Mouse (Mus musculus) midbrain, embryonic 11.5 days (tissue): Measurements from ENCODE around the gene Gpd1. TPM values are rescaled to one million over a fixed set of nuclear protein-coding genes. Genes with fewer than 3 reads are reported as not detected.

ENCODE experiments used
- ATAC-seq: fragments of 200-750 bp; cut with Nextera tagmentation; 2 replicates; pipeline ENCODE4 v1.8.0; 2017; ENCODE audit warnings: moderate TSS enrichment, moderate library complexity; ENCODE audit not compliant: low FRiP score
- DNase-seq: peaks from one replicate; pipeline ENCODE4 v3.0.0; 2015; ENCODE audit warnings: low spot score; ENCODE audit errors: missing footprints
- H3K27ac ChIP-seq: fragments of 300-500 bp; sonication (generic); 2 replicates; pipeline ENCODE4 v1.5.1; 2014; ENCODE audit warnings: low read depth, low read length
- H3K27me3 ChIP-seq: fragments of 300-500 bp; sonication (generic); 2 replicates; pipeline ENCODE4 v1.6.1; 2014; ENCODE audit warnings: mild to moderate bottlenecking, low read length, moderate library complexity, mixed read lengths; ENCODE audit not compliant: control insufficient read depth, insufficient read depth
- H3K36me3 ChIP-seq: fragments of 300-500 bp; sonication (generic); 2 replicates; pipeline ENCODE4 v1.6.1; 2014; ENCODE audit warnings: mild to moderate bottlenecking, low read length, moderate library complexity, mixed read lengths; ENCODE audit not compliant: control insufficient read depth, insufficient read depth
- H3K4me1 ChIP-seq: fragments of 300-500 bp; sonication (generic); 2 replicates; pipeline ENCODE4 v1.6.1; 2014; ENCODE audit warnings: low read length; ENCODE audit not compliant: control insufficient read depth, insufficient read depth
- H3K4me2 ChIP-seq: fragments of 300-500 bp; sonication (generic); 2 replicates; pipeline ENCODE4 v1.6.1; 2014; ENCODE audit warnings: mild to moderate bottlenecking, moderate library complexity
- H3K4me3 ChIP-seq: fragments of 300-500 bp; sonication (generic); 2 replicates; pipeline ENCODE4 v1.5.1; 2014; ENCODE audit warnings: low read depth, low read length
- H3K9ac ChIP-seq: fragments of 300-500 bp; sonication (generic); 2 replicates; pipeline ENCODE4 v1.6.1; 2014; ENCODE audit warnings: low read length
- H3K9me3 ChIP-seq: fragments of 300-500 bp; sonication (generic); 2 replicates; pipeline ENCODE4 v1.6.1; 2016; ENCODE audit warnings: low read length; ENCODE audit not compliant: control insufficient read depth
- WGBS: fragments of 180-500 bp; shearing (Covaris S2); extraction: QIAGEN DNeasy Blood & Tissue Kit; methylation state at CpG from one replicate; pipeline ENCODE4 v1.1.7; 2014; 5-methylcytosine and 5-hydroxymethylcytosine counted together
- polyA plus RNA-seq: library from polyadenylated mRNA; unstranded; fragments of >200 nt; fragmentation: Nextera tagmentation; extraction: Ambion mirVana; gene quantifications from 2 replicates; pipeline ENCODE4 v1.2.1, GENCODE M21; 2014

The Gpd1 gene
- polyA plus RNA-seq, 1 experiment from 2014 or later: 0.18 TPM

DNA sequence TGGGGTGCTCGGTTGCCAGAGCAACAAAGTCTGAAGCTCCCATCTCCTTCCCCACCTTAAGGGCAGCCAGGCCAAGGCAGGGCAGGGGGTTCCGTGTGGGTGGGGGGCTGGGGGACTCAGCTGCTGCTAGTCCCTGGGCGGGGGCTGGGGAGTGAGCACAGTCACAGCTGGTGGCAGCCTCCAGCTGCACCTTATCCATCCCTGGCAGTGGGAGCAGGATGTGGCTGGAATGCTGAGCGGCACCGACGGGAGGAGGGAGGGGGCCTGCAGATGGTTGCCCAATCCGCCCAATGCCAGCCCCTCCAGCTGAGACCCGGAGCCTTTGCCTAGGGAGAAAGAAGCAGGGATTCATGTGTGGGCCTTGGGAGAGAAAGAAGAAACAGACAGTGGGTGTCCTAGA lies 40.2 kb upstream of the Gpd1 start:
- H3K27me3 ChIP-seq: peaks cover 1% of the 10 kb centered on the region; the same call in 1 of the 2 replicates
- peak; percentile 54 for ATAC-seq
- H3K36me3 ChIP-seq: no peaks in the 10 kb centered on the region
- H3K9ac ChIP-seq: no peak overlapping the region
- 35% methylated on average over 8 of the region's 8 CpGs for WGBS
- peak overlapping the region; percentile 57 for H3K27ac ChIP-seq
- no peak overlapping the region for H3K4me2 ChIP-seq
- H3K9me3 ChIP-seq: no peaks in the 10 kb centered on the region
- peaks cover 14% of the 10 kb centered on the region for H3K4me1 ChIP-seq
- no peak overlapping the region for H3K4me3 ChIP-seq
- DNase-seq: no peak

DNA sequence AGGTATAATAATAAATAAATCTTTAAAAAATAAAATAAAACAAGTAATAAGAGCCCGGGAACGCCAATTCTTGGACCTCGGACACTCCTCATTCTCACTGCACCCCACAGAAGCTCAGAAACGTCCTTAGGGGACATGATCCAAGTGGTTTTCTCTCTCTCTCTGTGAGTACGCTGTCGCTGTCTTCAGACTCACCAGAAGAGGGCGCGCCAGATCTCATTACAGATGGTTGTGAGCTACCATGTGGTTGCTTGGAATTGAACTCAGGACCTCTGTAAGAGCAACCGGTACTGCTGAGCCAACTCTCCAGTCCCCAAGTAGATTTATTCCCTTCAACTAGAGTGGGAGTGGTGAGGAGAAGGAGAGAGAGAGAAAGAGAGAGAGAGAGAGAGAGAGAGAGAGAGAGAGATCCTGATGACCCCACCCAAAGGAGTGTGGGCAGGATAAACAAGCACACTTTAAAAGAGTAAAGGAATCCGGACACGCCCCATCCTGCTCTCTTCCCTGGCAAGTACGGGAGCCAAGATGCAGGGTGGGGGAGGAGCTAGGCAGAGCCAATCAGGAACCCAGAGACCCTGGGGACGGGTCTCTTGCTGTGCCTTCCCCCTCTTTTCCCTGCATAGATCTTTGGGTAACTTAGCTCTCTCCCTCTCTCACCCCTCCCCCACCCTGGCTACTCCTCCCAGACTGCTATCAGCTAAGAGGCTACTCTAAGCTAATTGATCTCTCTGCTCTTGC lies 39.1 kb upstream of the Gpd1 start:
- no peak for DNase-seq
- Histone ChIP-seq H3K27me3 (no peaks in the 10 kb centered on the region), H3K4me3 (no peak overlapping the region), H3K27ac (no peak overlapping the region), H3K36me3 (no peaks in the 10 kb centered on the region), H3K4me1 (peaks cover 14% of the 10 kb centered on the region), H3K9me3 (no peaks in the 10 kb centered on the region), H3K4me2 (no peak overlapping the region), H3K9ac (no peak overlapping the region)
- peak; percentile 62 for ATAC-seq
- 18% methylated on average over 13 of the region's 13 CpGs for WGBS

GRCm38 (mm10) chr15:99679008-99679407 lies 38.3 kb upstream of the Gpd1 start:
- DNase-seq: no peak

DNA sequence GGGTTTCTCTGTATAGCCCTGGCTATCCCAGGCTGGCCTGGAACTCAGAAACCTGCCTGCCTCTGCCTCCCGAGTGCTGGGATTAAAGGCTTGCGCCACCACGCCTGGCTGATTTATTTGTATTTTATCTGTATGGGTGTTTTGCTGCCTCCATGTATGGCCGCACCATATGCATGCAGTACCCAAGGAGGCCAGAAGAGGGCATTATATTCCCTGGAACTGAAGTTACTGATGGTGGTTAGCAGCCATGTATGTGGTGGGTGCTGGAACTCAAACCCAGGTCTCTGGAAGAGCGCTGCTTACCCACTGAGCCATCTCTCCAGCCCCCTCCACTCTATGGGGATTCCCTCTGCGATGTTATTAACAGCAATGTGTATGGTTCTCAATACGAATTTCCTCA lies 34.4 kb upstream of the Gpd1 start:
- DNase-seq (no peak), ATAC-seq (no peak)
- Histone ChIP-seq H3K4me3 (no peak overlapping the region), H3K9ac (no peak overlapping the region), H3K4me1 (peaks cover 4% of the 10 kb centered on the region; the same call in 1 of the 2 replicates), H3K27ac (no peak overlapping the region), H3K9me3 (no peaks in the 10 kb centered on the region), H3K27me3 (no peaks in the 10 kb centered on the region), H3K4me2 (no peak overlapping the region), H3K36me3 (no peaks in the 10 kb centered on the region)
- 95% methylated on average over 7 of the region's 7 CpGs for WGBS

More at GRCm38 (mm10) chr15:99679008-99679407, 38.3 kb upstream of the Gpd1 start:
- no peaks in the 10 kb centered on the region for H3K36me3 ChIP-seq
- peaks cover 14% of the 10 kb centered on the region for H3K4me1 ChIP-seq
- no peak overlapping the region for H3K4me3 ChIP-seq
- H3K4me2 ChIP-seq: no peak overlapping the region
- WGBS: 66% methylated on average over 7 of the region's 7 CpGs
- H3K27me3 ChIP-seq: no peaks in the 10 kb centered on the region
- ATAC-seq: no peak
- no peak overlapping the region for H3K9ac ChIP-seq
- H3K27ac ChIP-seq: no peak overlapping the region
- H3K9me3 ChIP-seq: no peaks in the 10 kb centered on the region

- DNase-seq: no peak
- Histone ChIP-seq H3K27me3 (no peaks in the 10 kb centered on the region), H3K4me1 (no peaks in the 10 kb centered on the region), H3K36me3 (no peaks in the 10 kb centered on the region), H3K9ac (no peak overlapping the region), H3K4me3 (no peak overlapping the region), H3K27ac (no peak overlapping the region), H3K9me3 (no peaks in the 10 kb centered on the region), H3K4me2 (no peak overlapping the region)
- ATAC-seq: no peak
- 92% methylated on average over 5 of the region's 5 CpGs for whole genome bisulfite sequencing
Measured at GRCm38 (mm10) chr15:99684156-99684555, 33.2 kb upstream of the Gpd1 start.

- no peak overlapping the region for H3K4me2 ChIP-seq
- 3% methylated on average over 4 of the region's 4 CpGs for WGBS
- H3K9ac ChIP-seq: no peak overlapping the region
- peaks cover 16% of the 10 kb centered on the region for H3K4me1 ChIP-seq
- no peaks in the 10 kb centered on the region for H3K36me3 ChIP-seq
- no peaks in the 10 kb centered on the region for H3K27me3 ChIP-seq
- H3K27ac ChIP-seq: no peak overlapping the region
- no peak overlapping the region for H3K4me3 ChIP-seq
- DNase-seq (peak; percentile 94), ATAC-seq (peak; percentile 55; the same call in 1 of the 2 replicates)
- no peaks in the 10 kb centered on the region for H3K9me3 ChIP-seq
Measured at GRCm38 (mm10) chr15:99688712-99689111, 28.6 kb upstream of the Gpd1 start.

DNA sequence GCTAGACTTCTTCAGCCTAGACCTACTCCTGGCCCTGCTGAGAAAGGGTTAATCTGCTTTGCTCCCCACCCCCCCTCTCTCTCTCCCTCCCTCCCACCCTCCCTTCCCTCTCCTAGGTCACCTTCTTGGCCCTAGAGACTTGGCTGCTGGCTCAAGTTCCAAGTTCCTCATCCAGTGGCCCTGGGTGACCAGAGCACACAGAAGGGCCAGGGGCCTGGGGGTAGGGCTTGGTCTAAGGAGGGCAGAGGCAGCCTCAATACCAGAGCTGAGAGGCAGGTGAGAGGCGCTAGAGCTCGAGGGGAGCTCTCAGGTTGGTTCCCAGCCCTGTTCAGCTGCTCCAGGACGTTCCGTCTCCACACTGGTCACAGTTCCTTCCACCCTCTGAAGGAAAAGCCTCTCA lies 26.4 kb upstream of the Gpd1 start:
- Histone ChIP-seq H3K36me3 (no peaks in the 10 kb centered on the region), H3K4me2 (no peak overlapping the region), H3K4me1 (peaks cover 19% of the 10 kb centered on the region), H3K4me3 (no peak overlapping the region), H3K9ac (no peak overlapping the region), H3K9me3 (no peaks in the 10 kb centered on the region), H3K27ac (no peak overlapping the region), H3K27me3 (no peaks in the 10 kb centered on the region)
- ATAC-seq: no peak
- no peak for DNase-seq
- WGBS: 14% methylated on average over 4 of the region's 4 CpGs

DNA sequence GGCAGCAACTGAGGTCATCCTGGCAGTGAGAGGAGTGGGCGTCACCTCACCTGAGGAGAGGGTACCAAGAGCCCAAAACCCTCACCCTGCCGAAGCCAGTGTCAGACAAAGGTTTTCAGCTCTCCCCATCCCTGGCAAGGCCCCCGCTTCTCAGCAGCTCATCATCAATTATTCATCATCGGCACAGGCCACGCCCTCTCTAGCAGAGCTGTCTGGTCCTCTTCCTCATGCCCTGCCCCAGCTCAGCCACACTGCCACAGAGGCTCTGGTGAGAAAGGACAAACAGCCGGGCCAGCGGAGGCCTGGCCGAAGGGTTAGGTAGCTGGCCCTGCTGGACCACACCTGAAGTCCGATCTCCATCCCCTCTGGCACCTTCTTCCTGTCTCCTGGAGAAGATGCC lies 25.3 kb upstream of the Gpd1 start:
- H3K27me3 ChIP-seq: 0 out of 2 replicates have a peak, but pooled peaks cover 2% of the 10 kb centered on the region
- H3K27ac ChIP-seq: no peak overlapping the region
- peaks cover 19% of the 10 kb centered on the region for H3K4me1 ChIP-seq
- no peaks in the 10 kb centered on the region for H3K9me3 ChIP-seq
- no peak overlapping the region for H3K4me2 ChIP-seq
- ATAC-seq: peak; percentile 41
- no peak for DNase-seq
- H3K4me3 ChIP-seq: no peak overlapping the region
- WGBS: 63% methylated on average over 9 of the region's 9 CpGs
- H3K9ac ChIP-seq: no peak overlapping the region
- H3K36me3 ChIP-seq: no peaks in the 10 kb centered on the region

GRCm38 (mm10) chr15:99697309-99697708 lies 20.0 kb upstream of the Gpd1 start:
- Histone ChIP-seq H3K27ac (no peak overlapping the region), H3K9ac (no peak overlapping the region), H3K4me2 (no peak overlapping the region), H3K36me3 (no peaks in the 10 kb centered on the region), H3K4me1 (peaks cover 6% of the 10 kb centered on the region; the same call in 1 of the 2 replicates), H3K27me3 (0 out of 2 replicates have a peak, but pooled peaks cover 2% of the 10 kb centered on the region), H3K4me3 (no peak overlapping the region), H3K9me3 (no peaks in the 10 kb centered on the region)
- DNase-seq (no peak), ATAC-seq (no peak)
- 43% methylated on average over 2 of the region's 2 CpGs for WGBS
